Mouse (Mus musculus) heart, embryonic 10.5 days (tissue): ENCODE results near the gene Olfr220. TPM values are rescaled to one million over a fixed set of nuclear protein-coding genes. Genes with fewer than 3 reads are reported as not detected.

Experiments used
- DNase-seq: peaks from one replicate; pipeline ENCODE4 v3.0.0-alpha.2; 2017; ENCODE audit warnings: low spot score
- H3K27ac ChIP-seq: fragments of 300-500 bp; sonication (generic); 2 replicates; pipeline ENCODE4 v1.5.1; 2016; ENCODE audit warnings: mild to moderate bottlenecking
- H3K27me3 ChIP-seq: fragments of 300-500 bp; sonication (generic); 2 replicates; pipeline ENCODE4 v1.6.1; 2016; ENCODE audit warnings: mild to moderate bottlenecking; ENCODE audit not compliant: poor library complexity, insufficient read depth, severe bottlenecking
- H3K36me3 ChIP-seq: fragments of 300-500 bp; sonication (generic); 2 replicates; pipeline ENCODE4 v1.6.1; 2016; ENCODE audit warnings: mild to moderate bottlenecking, moderate library complexity
- H3K4me1 ChIP-seq: fragments of 300-500 bp; sonication (generic); 2 replicates; pipeline ENCODE4 v1.6.1; 2016; ENCODE audit warnings: mild to moderate bottlenecking
- H3K4me3 ChIP-seq: fragments of 300-500 bp; sonication (generic); 2 replicates; pipeline ENCODE4 v1.5.1; 2016; ENCODE audit warnings: mild to moderate bottlenecking, moderate library complexity
- H3K9me3 ChIP-seq: fragments of 300-500 bp; sonication (generic); 2 replicates; pipeline ENCODE4 v1.6.1; 2016; ENCODE audit warnings: mild to moderate bottlenecking, moderate library complexity
- WGBS: fragments of 180-500 bp; shearing (Covaris S2); methylation state at CpG from one replicate; pipeline ENCODE4 v1.1.7; 2016; 5-methylcytosine and 5-hydroxymethylcytosine counted together
- polyA plus RNA-seq: library from polyadenylated mRNA; unstranded; fragments of >200 nt; fragmentation: Nextera tagmentation; extraction: Ambion mirVana; gene quantifications from 2 replicates; pipeline ENCODE4 v1.2.1, GENCODE M21; 2016

Gene Olfr220
- polyA plus RNA-seq: not detected in 2 replicates

DNA sequence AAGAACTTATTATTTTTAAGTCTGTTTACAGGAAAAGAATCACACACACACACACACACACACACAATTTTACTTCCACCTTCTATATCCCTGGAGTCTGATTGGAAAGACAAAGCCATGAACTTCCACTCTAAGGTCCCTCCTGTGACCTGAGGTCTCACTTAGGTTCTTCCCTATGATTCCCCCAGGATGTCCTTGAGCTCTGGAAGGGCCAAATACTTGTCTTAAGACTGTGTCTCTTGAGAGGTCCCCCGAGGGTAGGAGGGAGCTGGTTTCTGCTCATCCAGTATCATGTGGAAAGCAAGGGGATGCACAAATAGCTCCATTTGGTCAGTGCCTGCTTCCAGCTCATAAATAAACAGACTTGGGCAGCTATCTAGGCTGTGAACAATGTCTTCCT lies at the start of gene Olfr220:
TSS of gene Olfr220 (plus strand) at position 301 of the 400 bp plus-strand sequence.
- Histone ChIP-seq H3K9me3 (no peaks in the 10 kb centered on the region), H3K4me1 (no peaks in the 10 kb centered on the region), H3K4me3 (no peak within 1 kb of the TSS), H3K27ac (no peak within 1 kb of the TSS), H3K36me3 (no peaks in the 10 kb centered on the region), H3K27me3 (no peaks in the 10 kb centered on the region)
- DNase-seq: no peak
- WGBS: 55% methylated on average over 1 of the region's 1 CpGs

DNA sequence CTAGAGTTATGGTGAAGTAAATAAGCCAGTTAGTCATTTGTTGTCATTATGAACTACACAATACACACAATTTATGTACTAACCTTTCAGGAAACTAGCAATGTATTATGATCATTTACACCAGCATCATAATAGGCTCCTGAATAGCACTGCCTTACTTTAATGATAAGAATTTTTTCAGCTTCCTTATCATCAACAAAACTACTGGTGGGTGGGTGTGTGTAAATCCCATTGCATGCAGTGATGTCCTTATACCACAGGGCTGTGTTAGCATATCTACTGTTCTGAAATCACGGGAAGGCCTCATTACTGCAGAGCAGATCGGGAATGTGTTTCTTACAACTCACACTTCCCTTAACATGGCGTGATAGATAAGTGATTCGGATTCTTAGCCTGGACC lies 18.9 kb upstream of the Olfr220 start:
- no peaks in the 10 kb centered on the region for H3K9me3 ChIP-seq
- WGBS: 53% methylated on average over 4 of the region's 4 CpGs

DNA sequence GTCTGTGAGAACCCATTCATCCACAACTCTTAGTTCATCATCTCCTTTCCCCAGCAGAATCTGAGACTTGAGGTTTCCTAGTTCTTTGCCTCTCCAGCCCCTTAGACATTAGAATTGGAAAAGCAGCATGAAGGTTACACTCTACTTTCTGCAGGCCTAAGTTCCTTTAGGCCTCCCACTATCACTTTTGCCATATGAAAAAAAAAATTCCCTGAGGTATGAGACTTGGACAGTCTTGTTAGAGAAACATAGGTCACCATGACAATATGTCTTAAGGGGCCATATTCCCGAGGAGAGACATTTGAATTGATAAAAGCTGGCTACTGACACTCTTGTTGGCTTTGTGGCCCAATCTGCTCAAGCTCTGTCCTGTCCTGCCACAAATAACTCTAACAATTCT lies 18.1 kb upstream of the Olfr220 start, which contains the start of gene Olfr414:
TSS of gene Olfr414 (plus strand) at position 301 of the 400 bp plus-strand sequence.
- Histone ChIP-seq H3K27me3 (no peaks in the 10 kb centered on the region), H3K9me3 (no peaks in the 10 kb centered on the region), H3K4me3 (no peak within 1 kb of the TSS), H3K36me3 (no peaks in the 10 kb centered on the region), H3K4me1 (no peaks in the 10 kb centered on the region), H3K27ac (no peak within 1 kb of the TSS)
- DNase-seq: no peak
- 60% methylated on average over 1 of the region's 1 CpGs for WGBS

More for the DNA sequence above, 18.9 kb upstream of the Olfr220 start:
- H3K27ac ChIP-seq: no peak overlapping the region
- no peak for DNase-seq
- no peak overlapping the region for H3K4me3 ChIP-seq
- H3K27me3 ChIP-seq: no peaks in the 10 kb centered on the region
- H3K4me1 ChIP-seq: no peaks in the 10 kb centered on the region
- H3K36me3 ChIP-seq: no peaks in the 10 kb centered on the region

DNA sequence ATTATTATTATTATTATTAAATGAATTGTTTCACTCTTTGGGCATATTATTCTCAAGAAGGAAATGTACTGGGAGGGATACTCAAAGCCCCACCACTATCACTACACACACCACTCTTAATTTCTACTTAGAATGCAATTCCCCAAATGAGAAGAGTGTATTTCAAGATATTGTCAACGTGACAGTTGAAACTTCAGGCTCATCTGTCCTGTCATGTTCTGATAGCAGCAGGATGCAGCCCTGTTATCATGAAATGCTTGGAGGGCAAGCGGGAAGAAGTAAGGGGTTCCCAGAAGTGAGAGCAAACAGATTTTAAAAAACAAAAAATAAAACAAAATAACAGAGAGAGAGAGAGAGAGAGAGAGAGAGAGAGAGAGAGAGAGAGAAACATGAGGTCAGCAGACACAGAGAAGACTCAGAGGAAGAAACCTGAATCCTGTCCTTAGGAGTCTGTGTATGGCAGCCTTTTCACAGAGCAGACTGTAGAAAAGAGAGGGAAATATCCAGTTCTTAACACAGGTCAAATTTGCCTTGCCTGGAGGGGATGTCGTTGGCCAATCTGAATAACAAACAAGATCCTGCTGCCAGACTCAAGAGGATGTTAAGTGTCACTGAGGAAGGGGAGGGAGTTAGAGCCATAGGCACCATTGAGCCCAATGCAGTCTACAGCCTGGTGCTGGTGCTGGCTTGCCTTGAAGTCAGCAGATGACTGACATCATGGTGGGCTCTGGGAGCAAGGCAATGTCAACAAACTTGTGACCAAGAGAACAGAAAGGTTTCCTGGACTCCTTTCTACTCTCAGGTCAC lies 15.5 kb upstream of the Olfr220 start:
- WGBS: 40% methylated on average over 3 of the region's 3 CpGs
- no peak overlapping the region for H3K4me3 ChIP-seq
- DNase-seq: no peak
- no peaks in the 10 kb centered on the region for H3K27me3 ChIP-seq
- H3K27ac ChIP-seq: no peak overlapping the region
- no peaks in the 10 kb centered on the region for H3K9me3 ChIP-seq
- no peaks in the 10 kb centered on the region for H3K4me1 ChIP-seq
- no peaks in the 10 kb centered on the region for H3K36me3 ChIP-seq

DNA sequence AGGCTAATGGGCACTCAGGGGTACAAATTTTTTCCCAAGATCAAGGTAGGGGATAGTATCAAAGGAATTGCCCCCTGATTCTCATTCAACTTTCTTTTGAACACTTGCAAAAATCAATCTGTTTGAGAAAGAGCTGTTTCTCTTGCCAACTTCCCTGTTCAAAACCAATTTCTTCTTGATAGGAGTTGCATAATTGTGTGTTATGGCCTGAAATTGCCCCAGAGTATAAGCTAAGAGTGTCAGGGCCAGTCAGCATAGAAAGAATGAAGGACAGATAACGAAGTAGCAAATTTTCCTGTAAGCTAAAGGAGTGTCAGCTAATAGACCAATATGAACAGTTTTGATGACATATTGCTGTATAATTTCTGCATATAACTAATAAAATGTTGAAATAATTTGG lies 14.5 kb upstream of the Olfr220 start:
- Histone ChIP-seq H3K4me3 (no peak overlapping the region), H3K27me3 (no peaks in the 10 kb centered on the region), H3K27ac (no peak overlapping the region), H3K4me1 (no peaks in the 10 kb centered on the region), H3K36me3 (no peaks in the 10 kb centered on the region), H3K9me3 (no peaks in the 10 kb centered on the region)
- 88% methylated on average over 1 of the region's 1 CpGs for WGBS
- DNase-seq: no peak

DNA sequence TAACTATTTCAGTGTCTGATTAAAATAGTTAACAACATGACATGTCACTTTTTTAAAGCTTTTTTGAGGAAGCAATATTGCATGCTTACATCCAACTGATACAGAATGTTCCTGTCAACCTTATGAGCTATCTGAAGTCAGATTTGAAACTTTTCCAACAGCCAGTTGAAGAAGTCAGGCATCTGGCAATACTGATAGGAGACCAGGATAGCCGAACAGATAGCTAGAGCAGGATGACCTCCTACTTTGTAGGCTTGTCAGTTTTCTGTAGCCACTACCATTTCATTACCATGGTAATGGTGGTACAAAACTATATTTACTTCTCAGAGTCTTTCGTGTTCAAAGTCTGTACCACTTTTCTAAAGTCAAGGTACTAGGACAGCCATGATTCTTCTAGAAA lies 13.5 kb upstream of the Olfr220 start:
- Histone ChIP-seq H3K4me1 (no peaks in the 10 kb centered on the region), H3K9me3 (no peaks in the 10 kb centered on the region), H3K36me3 (no peaks in the 10 kb centered on the region), H3K27me3 (no peaks in the 10 kb centered on the region), H3K27ac (no peak overlapping the region), H3K4me3 (no peak overlapping the region)
- DNase-seq: no peak
- WGBS: 69% methylated on average over 2 of the region's 2 CpGs

DNA sequence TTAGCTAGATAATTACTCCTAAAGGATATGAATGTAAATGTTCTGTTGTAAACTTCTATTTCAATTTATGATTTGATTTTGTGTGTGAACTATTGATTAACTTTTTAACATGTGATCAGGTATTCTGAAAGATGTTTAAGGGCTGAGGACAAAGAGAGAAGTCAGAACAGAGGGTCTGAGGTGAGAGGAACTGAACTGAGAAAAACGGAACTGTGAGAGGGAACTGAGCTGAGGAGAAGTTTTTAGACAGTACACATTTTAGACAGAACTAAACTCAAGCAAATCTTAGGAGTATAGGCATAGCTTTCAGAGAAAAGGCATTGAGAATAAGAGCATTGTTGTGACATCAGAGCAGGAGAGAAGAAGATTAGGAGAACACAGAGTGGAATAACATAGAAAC lies 7.8 kb upstream of the Olfr220 start:
- Histone ChIP-seq H3K36me3 (no peaks in the 10 kb centered on the region), H3K9me3 (no peaks in the 10 kb centered on the region), H3K27ac (no peak overlapping the region), H3K27me3 (no peaks in the 10 kb centered on the region), H3K4me1 (no peaks in the 10 kb centered on the region), H3K4me3 (no peak overlapping the region)
- 60% methylated on average over 1 of the region's 1 CpGs for WGBS
- DNase-seq: no peak

DNA sequence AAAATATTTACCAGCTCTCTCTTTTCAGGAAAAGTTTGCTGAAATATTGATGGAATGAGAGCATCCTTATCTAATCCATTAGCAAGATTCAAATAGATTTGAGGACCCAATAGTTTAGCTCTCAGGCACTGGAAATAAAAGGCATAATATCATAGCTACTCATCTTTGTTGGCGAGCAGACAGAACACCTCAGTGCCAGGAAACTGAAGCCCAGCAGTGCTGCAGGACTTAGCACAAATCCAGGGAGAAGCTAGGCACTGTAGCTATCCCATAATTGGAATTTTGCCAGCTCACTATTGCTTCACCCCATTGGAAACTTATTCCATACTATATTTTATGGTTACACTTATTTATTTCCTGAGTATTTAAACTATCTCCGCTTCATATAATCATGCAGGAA lies 13.2 kb downstream of the Olfr220 start:
- H3K4me3 ChIP-seq: no peak overlapping the region
- WGBS: 77% methylated on average over 2 of the region's 2 CpGs
- DNase-seq: no peak
- no peaks in the 10 kb centered on the region for H3K27me3 ChIP-seq
- no peaks in the 10 kb centered on the region for H3K9me3 ChIP-seq
- no peak overlapping the region for H3K27ac ChIP-seq
- H3K4me1 ChIP-seq: no peaks in the 10 kb centered on the region
- no peaks in the 10 kb centered on the region for H3K36me3 ChIP-seq

DNA sequence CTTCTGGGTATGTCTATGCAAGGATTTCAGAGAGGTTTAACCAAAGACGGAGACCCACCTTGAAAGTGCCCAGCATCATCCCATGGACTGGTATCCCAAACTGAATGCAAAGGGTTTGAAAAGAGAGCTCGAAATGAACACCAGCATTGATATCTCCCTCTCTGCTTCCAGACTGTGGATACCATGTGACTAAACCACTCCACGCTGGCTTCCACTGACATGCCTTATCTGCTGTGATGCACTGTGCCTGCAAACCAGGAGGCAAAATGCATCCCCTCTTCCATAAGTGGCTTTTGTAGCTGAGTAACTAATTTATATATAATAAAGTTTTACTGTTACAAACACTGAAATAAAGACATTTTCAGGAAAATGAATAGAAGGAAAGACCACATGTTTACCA lies 23.5 kb downstream of the Olfr220 start:
- 0 out of 2 replicates have a peak, but pooled peaks cover 7% of the 10 kb centered on the region for H3K27me3 ChIP-seq
- DNase-seq: no peak
- no peak overlapping the region for H3K4me3 ChIP-seq
- H3K9me3 ChIP-seq: no peaks in the 10 kb centered on the region
- WGBS: 61% methylated on average over 3 of the region's 3 CpGs
- no peaks in the 10 kb centered on the region for H3K36me3 ChIP-seq
- no peak overlapping the region for H3K27ac ChIP-seq
- H3K4me1 ChIP-seq: no peaks in the 10 kb centered on the region

DNA sequence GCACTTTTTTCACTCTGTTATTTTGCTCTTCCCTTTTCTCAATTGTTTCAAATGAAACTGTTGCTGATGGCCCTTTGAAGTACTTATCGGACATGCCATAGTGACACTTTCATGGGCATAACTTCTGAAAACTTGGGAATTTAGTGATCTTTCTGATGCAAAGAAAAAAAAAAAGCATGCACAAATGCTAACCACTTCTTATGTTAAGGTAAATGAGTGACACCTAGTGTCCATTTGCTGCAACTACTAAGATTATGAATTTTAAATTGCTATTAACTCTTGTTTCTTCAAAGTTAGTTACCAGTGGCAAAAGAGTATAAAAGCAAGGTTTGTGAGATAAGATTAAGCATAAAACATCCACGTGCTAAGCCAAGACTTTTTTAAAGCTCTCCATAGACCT lies 24.4 kb downstream of the Olfr220 start:
- DNase-seq: no peak
- H3K27ac ChIP-seq: no peak overlapping the region
- no peaks in the 10 kb centered on the region for H3K36me3 ChIP-seq
- no peaks in the 10 kb centered on the region for H3K4me1 ChIP-seq
- H3K4me3 ChIP-seq: no peak overlapping the region
- no peaks in the 10 kb centered on the region for H3K9me3 ChIP-seq
- 20% methylated on average over 2 of the region's 2 CpGs for WGBS
- H3K27me3 ChIP-seq: 0 out of 2 replicates have a peak, but pooled peaks cover 7% of the 10 kb centered on the region

DNA sequence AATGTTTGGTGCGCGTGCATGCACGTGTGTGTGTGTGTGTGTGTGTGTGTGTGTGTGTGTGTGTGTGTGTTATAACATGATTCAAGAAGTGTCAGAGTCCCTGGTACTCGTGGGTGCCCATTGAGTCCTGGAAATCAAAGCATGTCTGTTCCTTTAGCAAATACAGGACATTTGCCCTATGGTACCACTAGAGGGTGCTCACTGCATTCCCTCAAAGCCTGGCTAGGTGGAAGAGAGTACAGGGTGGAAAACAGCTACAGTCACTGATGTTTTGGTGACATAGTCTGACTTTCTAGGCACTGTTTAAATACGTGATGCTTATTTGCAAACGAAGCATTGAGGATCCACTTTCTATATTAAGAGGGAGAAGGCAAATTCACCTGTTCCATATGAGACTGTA lies 27.9 kb downstream of the Olfr220 start:
- Histone ChIP-seq H3K4me3 (no peak overlapping the region), H3K36me3 (no peaks in the 10 kb centered on the region), H3K27me3 (0 out of 2 replicates have a peak, but pooled peaks cover 7% of the 10 kb centered on the region), H3K9me3 (no peaks in the 10 kb centered on the region), H3K4me1 (no peaks in the 10 kb centered on the region), H3K27ac (no peak overlapping the region)
- WGBS: 10% methylated on average over 6 of the region's 6 CpGs
- no peak for DNase-seq

DNA sequence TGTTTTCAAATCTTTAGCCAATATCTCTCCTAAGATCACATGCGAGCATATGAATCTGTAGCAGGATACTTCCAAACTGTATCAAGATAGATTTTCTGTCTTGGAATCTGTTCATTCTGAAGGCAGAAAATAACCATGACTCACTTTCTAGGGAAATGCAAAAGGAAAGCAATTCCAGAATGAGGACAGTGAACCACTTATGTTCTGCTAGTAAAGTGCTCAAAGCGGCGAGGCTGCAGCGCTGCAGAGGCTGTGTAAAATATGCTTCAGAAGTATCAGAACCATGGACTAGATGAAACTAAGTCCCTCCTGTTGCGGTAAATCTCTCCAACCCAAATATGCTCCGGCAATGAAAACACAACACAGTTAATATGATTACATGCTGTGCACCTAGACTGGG lies 40.7 kb downstream of the Olfr220 start:
- H3K27me3 ChIP-seq: no peaks in the 10 kb centered on the region
- WGBS: 91% methylated on average over 6 of the region's 6 CpGs
- no peak overlapping the region for H3K27ac ChIP-seq
- no peak overlapping the region for H3K4me3 ChIP-seq
- no peaks in the 10 kb centered on the region for H3K9me3 ChIP-seq
- H3K36me3 ChIP-seq: no peaks in the 10 kb centered on the region
- no peaks in the 10 kb centered on the region for H3K4me1 ChIP-seq
- DNase-seq: no peak

DNA sequence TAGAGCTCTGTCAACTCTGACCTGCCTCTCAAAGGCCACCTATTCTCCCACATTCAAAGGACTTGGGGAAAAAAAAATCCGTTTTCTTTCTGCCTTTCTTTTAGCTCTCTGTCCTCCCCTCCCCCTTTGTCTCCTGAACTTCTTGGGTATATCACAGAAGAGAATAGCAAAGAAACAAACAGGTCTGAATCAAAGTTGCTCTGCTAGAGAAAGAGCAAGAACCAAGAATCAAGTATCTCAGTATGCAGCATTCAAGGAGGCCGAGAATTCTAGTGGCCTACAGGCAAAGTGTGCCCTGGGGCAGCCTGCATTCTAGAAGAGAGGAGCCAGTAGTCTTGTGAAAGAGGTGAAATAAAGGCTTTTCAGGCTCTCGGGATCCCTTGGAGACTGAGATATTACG lies 58.2 kb downstream of the Olfr220 start:
- Histone ChIP-seq H3K36me3 (no peaks in the 10 kb centered on the region), H3K4me1 (peaks cover 22% of the 10 kb centered on the region), H3K27me3 (peaks cover 20% of the 10 kb centered on the region), H3K27ac (no peak overlapping the region), H3K9me3 (no peaks in the 10 kb centered on the region), H3K4me3 (no peak overlapping the region)
- WGBS: 56% methylated on average over 4 of the region's 4 CpGs
- no peak for DNase-seq
